Mouse (Mus musculus): ENCODE measurements at regions not wholly inside any gene's neighbourhood (a gene's known extent, or its start where the extent isn't known, plus 50 kb on each side); places are given as distances from the start of the nearest gene placed in this dataset.

GRCm38 (mm10) chr14:45984135-45984892 is 326.4 kb upstream of the Ddhd1 start:
- in situ Hi-C loops (cut with MboI; ENCODE audit: low sequenced_read_pairs in 2 of 2, unreplicated experiment in 2 of 2), result no loop called here
- H3K9me3 ChIP-seq (ENCODE audit: control insufficient read depth, insufficient read depth, low read depth, low read length), result no peaks in the 10 kb centered on the region
- DNase-seq (ENCODE audit: low read depth, low spot score), result no peak
- TF ChIP-seq HCFC1 (IDR thresholded peaks at IDR 0.05; ENCODE audit: borderline replicate concordance, insufficient read depth, low read length) (no peak), ZNF384 (IDR thresholded peaks at IDR 0.05; ENCODE audit: low read depth, low read length) (no peak), CHD2 (IDR thresholded peaks at IDR 0.05; ENCODE audit: low read depth, low read length) (no peak), ZC3H11A (IDR thresholded peaks at IDR 0.05; ENCODE audit: borderline replicate concordance, low read depth, low read length) (no peak), MAFK (IDR thresholded peaks at IDR 0.05; ENCODE audit: insufficient read depth, low read depth, low read length) (no peak)
- no peaks in the 10 kb centered on the region for H3K4me1 ChIP-seq (ENCODE audit: control insufficient read depth in 2 of 2, insufficient read depth in 2 of 2, low read length in 2 of 2, poor library complexity in 1 of 2)
- no peaks in the 10 kb centered on the region for H3K36me3 ChIP-seq (ENCODE audit: control insufficient read depth, insufficient read depth, low read length, poor library complexity, severe bottlenecking)
- no peak overlapping the region for H3K4me3 ChIP-seq (ENCODE audit: insufficient read depth in 1 of 2, low read depth in 1 of 2, low read length in 2 of 2, poor library complexity in 1 of 2, severe bottlenecking in 1 of 2)
- H3K9ac ChIP-seq (ENCODE audit: insufficient read depth, low read depth, low read length, poor library complexity, severe bottlenecking), result no peak overlapping the region
- no peak overlapping the region for H3K27ac ChIP-seq (ENCODE audit: insufficient read depth, low read depth, low read length, poor library complexity, severe bottlenecking)

- in situ Hi-C loops (cut with MboI; ENCODE audit: low sequenced_read_pairs in 2 of 2, unreplicated experiment in 2 of 2), result loop anchor here in 1 of 2 experiments (10.0 kb wide), 1 partner anchor 723 kb away; no protein-coding TSS in a partner anchor
Observed at GRCm38 (mm10) chr14:45992041-45992869, 334.3 kb upstream of the Ddhd1 start.

GRCm38 (mm10) chr14:45992870-45993135 is 334.9 kb upstream of the Ddhd1 start:
- H3K4me1 ChIP-seq (ENCODE audit: control insufficient read depth in 2 of 2, insufficient read depth in 2 of 2, low read length in 2 of 2, poor library complexity in 1 of 2), result no peaks in the 10 kb centered on the region
- TF ChIP-seq ZC3H11A (IDR thresholded peaks at IDR 0.05; ENCODE audit: borderline replicate concordance, low read depth, low read length), result no peak
- no peak for TF ChIP-seq MAFK (IDR thresholded peaks at IDR 0.05; ENCODE audit: insufficient read depth, low read depth, low read length)
- TF ChIP-seq CHD2 (IDR thresholded peaks at IDR 0.05; ENCODE audit: low read depth, low read length), result no peak
- TF ChIP-seq HCFC1 (IDR thresholded peaks at IDR 0.05; ENCODE audit: borderline replicate concordance, insufficient read depth, low read length), result no peak
- TF ChIP-seq ZNF384 (IDR thresholded peaks at IDR 0.05; ENCODE audit: low read depth, low read length), result no peak
- in situ Hi-C loops (cut with MboI; ENCODE audit: low sequenced_read_pairs in 2 of 2, unreplicated experiment in 2 of 2), result loop anchor here in 1 of 2 experiments (10.0 kb wide), 1 partner anchor 722 kb away; no protein-coding TSS in a partner anchor

More at GRCm38 (mm10) chr14:45992041-45992869, 334.3 kb upstream of the Ddhd1 start:
- DNase-seq (ENCODE audit: low read depth, low spot score), result no peak
- Histone ChIP-seq H3K4me3 (ENCODE audit: insufficient read depth in 1 of 2, low read depth in 1 of 2, low read length in 2 of 2, poor library complexity in 1 of 2, severe bottlenecking in 1 of 2) (no peak overlapping the region), H3K27ac (ENCODE audit: insufficient read depth, low read depth, low read length, poor library complexity, severe bottlenecking) (no peak overlapping the region), H3K9me3 (ENCODE audit: control insufficient read depth, insufficient read depth, low read depth, low read length) (no peaks in the 10 kb centered on the region), H3K36me3 (ENCODE audit: control insufficient read depth, insufficient read depth, low read length, poor library complexity, severe bottlenecking) (no peaks in the 10 kb centered on the region), H3K9ac (ENCODE audit: insufficient read depth, low read depth, low read length, poor library complexity, severe bottlenecking) (no peak overlapping the region), H3K4me1 (ENCODE audit: control insufficient read depth in 2 of 2, insufficient read depth in 2 of 2, low read length in 2 of 2, poor library complexity in 1 of 2) (no peaks in the 10 kb centered on the region)
- TF ChIP-seq MAFK (IDR thresholded peaks at IDR 0.05; ENCODE audit: insufficient read depth, low read depth, low read length) (no peak), ZC3H11A (IDR thresholded peaks at IDR 0.05; ENCODE audit: borderline replicate concordance, low read depth, low read length) (no peak), CHD2 (IDR thresholded peaks at IDR 0.05; ENCODE audit: low read depth, low read length) (no peak), ZNF384 (IDR thresholded peaks at IDR 0.05; ENCODE audit: low read depth, low read length) (no peak), HCFC1 (IDR thresholded peaks at IDR 0.05; ENCODE audit: borderline replicate concordance, insufficient read depth, low read length) (no peak)

GRCm38 (mm10) chr14:45993669-45994068 is 335.7 kb upstream of the Ddhd1 start:
- H3K4me1 ChIP-seq (ENCODE audit: control insufficient read depth in 2 of 2, insufficient read depth in 2 of 2, low read length in 2 of 2, poor library complexity in 1 of 2), result no peaks in the 10 kb centered on the region
- TF ChIP-seq HCFC1 (IDR thresholded peaks at IDR 0.05; ENCODE audit: borderline replicate concordance, insufficient read depth, low read length) (no peak), ZNF384 (IDR thresholded peaks at IDR 0.05; ENCODE audit: low read depth, low read length) (no peak), ZC3H11A (IDR thresholded peaks at IDR 0.05; ENCODE audit: borderline replicate concordance, low read depth, low read length) (peak; percentile 67), CHD2 (IDR thresholded peaks at IDR 0.05; ENCODE audit: low read depth, low read length) (no peak), MAFK (IDR thresholded peaks at IDR 0.05; ENCODE audit: insufficient read depth, low read depth, low read length) (no peak)
- no peaks in the 10 kb centered on the region for H3K9me3 ChIP-seq (ENCODE audit: control insufficient read depth, insufficient read depth, low read depth, low read length)
- H3K9ac ChIP-seq (ENCODE audit: insufficient read depth, low read depth, low read length, poor library complexity, severe bottlenecking), result no peak overlapping the region
- no peak overlapping the region for H3K27ac ChIP-seq (ENCODE audit: insufficient read depth, low read depth, low read length, poor library complexity, severe bottlenecking)
- DNase-seq (ENCODE audit: low read depth, low spot score), result peak; percentile 28
- H3K4me3 ChIP-seq (ENCODE audit: insufficient read depth in 1 of 2, low read depth in 1 of 2, low read length in 2 of 2, poor library complexity in 1 of 2, severe bottlenecking in 1 of 2), result no peak overlapping the region
- in situ Hi-C loops (cut with MboI; ENCODE audit: low sequenced_read_pairs in 2 of 2, unreplicated experiment in 2 of 2), result loop anchor here in 1 of 2 experiments (10.0 kb wide), 1 partner anchor 721 kb away; no protein-coding TSS in a partner anchor
- no peaks in the 10 kb centered on the region for H3K36me3 ChIP-seq (ENCODE audit: control insufficient read depth, insufficient read depth, low read length, poor library complexity, severe bottlenecking)

More at GRCm38 (mm10) chr14:45992870-45993135, 334.9 kb upstream of the Ddhd1 start:
- Histone ChIP-seq H3K9me3 (ENCODE audit: control insufficient read depth, insufficient read depth, low read depth, low read length) (no peaks in the 10 kb centered on the region), H3K36me3 (ENCODE audit: control insufficient read depth, insufficient read depth, low read length, poor library complexity, severe bottlenecking) (no peaks in the 10 kb centered on the region), H3K9ac (ENCODE audit: insufficient read depth, low read depth, low read length, poor library complexity, severe bottlenecking) (no peak overlapping the region), H3K4me3 (ENCODE audit: insufficient read depth in 1 of 2, low read depth in 1 of 2, low read length in 2 of 2, poor library complexity in 1 of 2, severe bottlenecking in 1 of 2) (no peak overlapping the region), H3K27ac (ENCODE audit: insufficient read depth, low read depth, low read length, poor library complexity, severe bottlenecking) (no peak overlapping the region)
- no peak for DNase-seq (ENCODE audit: low read depth, low spot score)

All from ES-E14 (cell line).